Mouse (Mus musculus): ENCODE results near the gene Erc2. TPM values are rescaled to one million over a fixed set of nuclear protein-coding genes. Genes with fewer than 3 reads are reported as not detected.
A peak's percentile ranks its signal among the peaks of the same experiment; 100 is the strongest.

The Erc2 gene
- polyA plus RNA-seq, 1 experiment from 2014 or later, result 90.7 TPM

- peak overlapping the region; percentile 58; the same call in 1 of the 2 replicates for H3K27ac ChIP-seq (replicated peaks; ENCODE audit: low read depth, low read length)
- 17% methylated on average over 3 of the region's 3 CpGs for WGBS
- no peak overlapping the region for H3K4me3 ChIP-seq (replicated peaks; ENCODE audit: low read depth, low read length)
- ATAC-seq (ENCODE audit: low FRiP score, low TSS enrichment) (no peak), DNase-seq (peak; percentile 48)
- no peaks in the 10 kb centered on the region for H3K9me3 ChIP-seq (ENCODE audit: control insufficient read depth, low read length)
- no peaks in the 10 kb centered on the region for H3K36me3 ChIP-seq (ENCODE audit: control insufficient read depth, insufficient read depth, low read length)
- no peaks in the 10 kb centered on the region for H3K27me3 ChIP-seq (ENCODE audit: control insufficient read depth, insufficient read depth, low read length)
- H3K9ac ChIP-seq (replicated peaks; ENCODE audit: low read length), result no peak overlapping the region
- H3K4me2 ChIP-seq (ENCODE audit: low read length), result peak overlapping the region; percentile 26; the same call in 1 of the 2 replicates
- 0 out of 2 replicates have a peak, but pooled peaks cover 9% of the 10 kb centered on the region for H3K4me1 ChIP-seq (ENCODE audit: control insufficient read depth, insufficient read depth, low read length)
Observed at GRCm38 (mm10) chr14:28475012-28475411, 852.8 kb downstream of the Erc2 start.

- DNase-seq (peak; percentile 61), ATAC-seq (ENCODE audit: low FRiP score, low TSS enrichment) (no peak)
- H3K27ac ChIP-seq (replicated peaks; ENCODE audit: low read depth, low read length), result peak overlapping the region; percentile 58
- H3K36me3 ChIP-seq (ENCODE audit: control insufficient read depth, insufficient read depth, low read length), result no peaks in the 10 kb centered on the region
- no peaks in the 10 kb centered on the region for H3K27me3 ChIP-seq (ENCODE audit: control insufficient read depth, insufficient read depth, low read length)
- H3K4me3 ChIP-seq (replicated peaks; ENCODE audit: low read depth, low read length), result no peak overlapping the region
- H3K9me3 ChIP-seq (ENCODE audit: control insufficient read depth, low read length), result no peaks in the 10 kb centered on the region
- peak overlapping the region; percentile 7; the same call in 1 of the 2 replicates for H3K9ac ChIP-seq (replicated peaks; ENCODE audit: low read length)
- 13% methylated on average over 7 of the region's 7 CpGs for WGBS
- H3K4me2 ChIP-seq (ENCODE audit: low read length), result peak overlapping the region; percentile 26
- H3K4me1 ChIP-seq (ENCODE audit: control insufficient read depth, insufficient read depth, low read length), result 0 out of 2 replicates have a peak, but pooled peaks cover 9% of the 10 kb centered on the region
Observed at GRCm38 (mm10) chr14:28475421-28475820, 853.2 kb downstream of the Erc2 start.

GRCm38 (mm10) chr14:28476746-28477145, 854.5 kb downstream of the Erc2 start:
- WGBS, result 46% methylated on average over 3 of the region's 3 CpGs
- H3K9ac ChIP-seq (replicated peaks; ENCODE audit: low read length), result no peak overlapping the region
- no peak overlapping the region for H3K27ac ChIP-seq (replicated peaks; ENCODE audit: low read depth, low read length)
- H3K9me3 ChIP-seq (ENCODE audit: control insufficient read depth, low read length), result no peaks in the 10 kb centered on the region
- H3K27me3 ChIP-seq (ENCODE audit: control insufficient read depth, insufficient read depth, low read length), result no peaks in the 10 kb centered on the region
- no peak for ATAC-seq (ENCODE audit: low FRiP score, low TSS enrichment)
- 0 out of 2 replicates have a peak, but pooled peaks cover 9% of the 10 kb centered on the region for H3K4me1 ChIP-seq (ENCODE audit: control insufficient read depth, insufficient read depth, low read length)
- no peak overlapping the region for H3K4me2 ChIP-seq (ENCODE audit: low read length)
- DNase-seq, result no peak
- H3K4me3 ChIP-seq (replicated peaks; ENCODE audit: low read depth, low read length), result no peak overlapping the region
- no peaks in the 10 kb centered on the region for H3K36me3 ChIP-seq (ENCODE audit: control insufficient read depth, insufficient read depth, low read length)

- H3K27ac ChIP-seq (replicated peaks; ENCODE audit: low read depth, low read length), result no peak overlapping the region
- WGBS, result 94% methylated on average over 1 of the region's 1 CpGs
- H3K9ac ChIP-seq (replicated peaks; ENCODE audit: low read length), result no peak overlapping the region
- H3K36me3 ChIP-seq (ENCODE audit: control insufficient read depth, insufficient read depth, low read length), result no peaks in the 10 kb centered on the region
- H3K4me3 ChIP-seq (replicated peaks; ENCODE audit: low read depth, low read length), result no peak overlapping the region
- H3K4me1 ChIP-seq (ENCODE audit: control insufficient read depth, insufficient read depth, low read length), result 0 out of 2 replicates have a peak, but pooled peaks cover 4% of the 10 kb centered on the region
- DNase-seq (no peak), ATAC-seq (ENCODE audit: low FRiP score, low TSS enrichment) (no peak)
- no peak overlapping the region for H3K4me2 ChIP-seq (ENCODE audit: low read length)
- H3K9me3 ChIP-seq (ENCODE audit: control insufficient read depth, low read length), result no peaks in the 10 kb centered on the region
- H3K27me3 ChIP-seq (ENCODE audit: control insufficient read depth, insufficient read depth, low read length), result no peaks in the 10 kb centered on the region
Observed at GRCm38 (mm10) chr14:28480866-28481265, 858.6 kb downstream of the Erc2 start.

- Histone ChIP-seq H3K27ac (replicated peaks; ENCODE audit: low read depth, low read length) (no peak overlapping the region), H3K4me1 (ENCODE audit: control insufficient read depth, insufficient read depth, low read length) (no peaks in the 10 kb centered on the region), H3K4me2 (ENCODE audit: low read length) (no peak overlapping the region), H3K4me3 (replicated peaks; ENCODE audit: low read depth, low read length) (no peak overlapping the region), H3K36me3 (ENCODE audit: control insufficient read depth, insufficient read depth, low read length) (no peaks in the 10 kb centered on the region), H3K9me3 (ENCODE audit: control insufficient read depth, low read length) (no peaks in the 10 kb centered on the region), H3K27me3 (ENCODE audit: control insufficient read depth, insufficient read depth, low read length) (no peaks in the 10 kb centered on the region), H3K9ac (replicated peaks; ENCODE audit: low read length) (no peak overlapping the region)
- WGBS, result 89% methylated on average over 4 of the region's 4 CpGs
- no peak for DNase-seq
- no peak for ATAC-seq (ENCODE audit: low FRiP score, low TSS enrichment)
Observed at GRCm38 (mm10) chr14:28493806-28494205, 871.6 kb downstream of the Erc2 start.

- no peaks in the 10 kb centered on the region for H3K36me3 ChIP-seq (ENCODE audit: control insufficient read depth, insufficient read depth, low read length)
- 93% methylated on average over 5 of the region's 5 CpGs for WGBS
Observed at GRCm38 (mm10) chr14:28494273-28494672, 872.0 kb downstream of the Erc2 start.

GRCm38 (mm10) chr14:28501216-28501878, 879.1 kb downstream of the Erc2 start:
- Histone ChIP-seq H3K4me2 (ENCODE audit: low read length) (no peak overlapping the region), H3K4me3 (replicated peaks; ENCODE audit: low read depth, low read length) (no peak overlapping the region), H3K9me3 (ENCODE audit: control insufficient read depth, low read length) (no peaks in the 10 kb centered on the region), H3K4me1 (ENCODE audit: control insufficient read depth, insufficient read depth, low read length) (peaks cover 15% of the 10 kb centered on the region; the same call in 1 of the 2 replicates), H3K27ac (replicated peaks; ENCODE audit: low read depth, low read length) (no peak overlapping the region), H3K9ac (replicated peaks; ENCODE audit: low read length) (no peak overlapping the region), H3K36me3 (ENCODE audit: control insufficient read depth, insufficient read depth, low read length) (no peaks in the 10 kb centered on the region), H3K27me3 (ENCODE audit: control insufficient read depth, insufficient read depth, low read length) (peaks cover 29% of the 10 kb centered on the region)
- no peak for DNase-seq
- 59% methylated on average over 12 of the region's 12 CpGs for WGBS
- no peak for ATAC-seq (ENCODE audit: low FRiP score, low TSS enrichment)

More at GRCm38 (mm10) chr14:28494273-28494672, 872.0 kb downstream of the Erc2 start:
- no peaks in the 10 kb centered on the region for H3K27me3 ChIP-seq (ENCODE audit: control insufficient read depth, insufficient read depth, low read length)
- H3K4me1 ChIP-seq (ENCODE audit: control insufficient read depth, insufficient read depth, low read length), result no peaks in the 10 kb centered on the region
- no peak for DNase-seq
- no peak overlapping the region for H3K27ac ChIP-seq (replicated peaks; ENCODE audit: low read depth, low read length)
- no peak overlapping the region for H3K9ac ChIP-seq (replicated peaks; ENCODE audit: low read length)
- no peak for ATAC-seq (ENCODE audit: low FRiP score, low TSS enrichment)
- H3K4me2 ChIP-seq (ENCODE audit: low read length), result no peak overlapping the region
- no peaks in the 10 kb centered on the region for H3K9me3 ChIP-seq (ENCODE audit: control insufficient read depth, low read length)
- H3K4me3 ChIP-seq (replicated peaks; ENCODE audit: low read depth, low read length), result no peak overlapping the region

GRCm38 (mm10) chr14:28503276-28503675, 881.0 kb downstream of the Erc2 start:
- DNase-seq, result no peak
- no peak overlapping the region for H3K9ac ChIP-seq (replicated peaks; ENCODE audit: low read length)
- H3K27ac ChIP-seq (replicated peaks; ENCODE audit: low read depth, low read length), result no peak overlapping the region
- H3K27me3 ChIP-seq (ENCODE audit: control insufficient read depth, insufficient read depth, low read length), result peaks cover 42% of the 10 kb centered on the region
- ATAC-seq (ENCODE audit: low FRiP score, low TSS enrichment), result no peak
- H3K4me3 ChIP-seq (replicated peaks; ENCODE audit: low read depth, low read length), result no peak overlapping the region
- WGBS, result 95% methylated on average over 2 of the region's 2 CpGs
- no peak overlapping the region for H3K4me2 ChIP-seq (ENCODE audit: low read length)
- peaks cover 21% of the 10 kb centered on the region; the same call in 1 of the 2 replicates for H3K4me1 ChIP-seq (ENCODE audit: control insufficient read depth, insufficient read depth, low read length)
- H3K36me3 ChIP-seq (ENCODE audit: control insufficient read depth, insufficient read depth, low read length), result no peaks in the 10 kb centered on the region
- no peaks in the 10 kb centered on the region for H3K9me3 ChIP-seq (ENCODE audit: control insufficient read depth, low read length)

Data from midbrain, embryonic 14.5 days (tissue).